Mouse (Mus musculus): ENCODE results near the gene Dhx8.

GRCm38 (mm10) chr11:101712811-101713210 is 19.9 kb upstream of the Dhx8 start:
- TF ChIP-seq POLR2A (IDR thresholded peaks at IDR 0.05; ENCODE audit: extremely low read depth, insufficient read depth, low read length) (no peak), CTCF (IDR thresholded peaks at IDR 0.05; ENCODE audit: extremely low read depth, insufficient read depth, low read length) (no peak)

Measured in cortical plate, adult 2 months (tissue).